Mouse (Mus musculus) CH12.LX (cell line): ENCODE data around the gene Fbln7.

Experiments used
- BHLHE40 ChIP-seq: IDR thresholded peaks from 2 replicates; pipeline ENCODE4 v1.6.1; 2011; ENCODE audit warnings: mild to moderate bottlenecking, low read depth, low read length, improper control_type of control experiment
- CTCF ChIP-seq, 2 experiments: IDR thresholded peaks in 1 of 2; conservative IDR thresholded peaks in 1 of 2; 2 replicates each; pipeline ENCODE4 v1.5.1; 2011 to 2012; ENCODE audit warnings: low read depth in 2 of 2, low read length in 2 of 2, improper control_type of control experiment in 1 of 2, inconsistent platforms in 1 of 2, mild to moderate bottlenecking in 1 of 2, moderate library complexity in 1 of 2
- MEF2A ChIP-seq: IDR thresholded peaks from 2 replicates; pipeline ENCODE4 v1.6.1; 2014; ENCODE audit warnings: low read depth, mild to moderate bottlenecking, inconsistent platforms, low read length, improper control_type of control experiment, borderline replicate concordance

- TF ChIP-seq BHLHE40: no peak
- TF ChIP-seq CTCF (conservative IDR thresholded peaks at IDR 0.05 in 1 of 2, IDR thresholded peaks at IDR 0.05 in 1 of 2; ENCODE audit: low read depth in 2 of 2, low read length in 2 of 2): peak; percentile 33 to 40; a peak in 3 of 4 replicates
- TF ChIP-seq MEF2A: no peak
These were observed 28.0 kb downstream of the Fbln7 start for GRCm38 (mm10) chr2:128890661-128891335.
